Mouse (Mus musculus): ENCODE data around the gene Inhbb. TPM values are rescaled to one million over a fixed set of nuclear protein-coding genes. Genes with fewer than 3 reads are reported as not detected.

Inhbb gene
- polyA plus RNA-seq, 1 experiment from 2014 or later = 2.4 TPM

DNA sequence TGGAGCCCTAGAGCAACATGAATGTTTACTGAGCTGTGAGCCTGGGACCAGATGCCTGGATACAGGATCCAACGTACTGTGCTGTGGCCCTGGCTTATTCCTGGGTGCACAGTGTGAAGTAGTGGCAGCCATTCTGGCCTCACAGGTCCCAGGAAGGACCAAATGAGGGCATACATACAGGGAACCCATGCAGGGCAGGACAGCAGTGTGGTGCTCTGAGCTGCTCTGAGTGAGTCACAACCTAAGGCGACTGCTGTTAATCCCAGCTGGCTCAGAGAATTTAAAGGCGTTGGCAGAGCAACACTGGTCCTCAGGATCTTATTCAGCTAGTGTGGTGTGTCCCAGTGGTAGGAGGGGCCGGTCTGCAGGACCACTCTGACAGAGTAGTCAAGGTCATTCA is 31.4 kb downstream of the Inhbb start:
- no peak overlapping the region for H3K27ac ChIP-seq (ENCODE audit: low read length)
- no peak for ATAC-seq

GRCm38 (mm10) chr1:119389771-119390500 is 32.1 kb downstream of the Inhbb start:
- Histone ChIP-seq H3K4me2 (replicated peaks; ENCODE audit: low read depth, low read length) (no peak overlapping the region), H3K27ac (ENCODE audit: low read length) (no peak overlapping the region), H3K4me1 (ENCODE audit: insufficient read depth, low read depth, low read length) (no peaks in the 10 kb centered on the region), H3K9ac (replicated peaks; ENCODE audit: low read depth) (no peak overlapping the region), H3K27me3 (replicated peaks; ENCODE audit: insufficient read depth, low read length) (no peaks in the 10 kb centered on the region), H3K4me3 (ENCODE audit: low read depth, low read length) (no peak overlapping the region), H3K9me3 (ENCODE audit: low read length) (no peaks in the 10 kb centered on the region), H3K36me3 (ENCODE audit: insufficient read depth, low read length) (no peaks in the 10 kb centered on the region)
- no peak for TF ChIP-seq CTCF (IDR thresholded peaks at IDR 0.05)
- TF ChIP-seq EP300 (IDR thresholded peaks at IDR 0.05) = no peak
- WGBS = 56% methylated on average over 7 of the region's 7 CpGs
- no peak for ATAC-seq
- no peak for DNase-seq (ENCODE audit: low spot score)

More for the DNA sequence above, 31.4 kb downstream of the Inhbb start:
- H3K36me3 ChIP-seq (ENCODE audit: insufficient read depth, low read length) = no peaks in the 10 kb centered on the region
- H3K9me3 ChIP-seq (ENCODE audit: low read length) = no peaks in the 10 kb centered on the region
- H3K27me3 ChIP-seq (replicated peaks; ENCODE audit: insufficient read depth, low read length) = no peaks in the 10 kb centered on the region
- no peaks in the 10 kb centered on the region for H3K4me1 ChIP-seq (ENCODE audit: insufficient read depth, low read depth, low read length)
- 62% methylated on average over 4 of the region's 4 CpGs for WGBS
- TF ChIP-seq CTCF (IDR thresholded peaks at IDR 0.05) (no peak), EP300 (IDR thresholded peaks at IDR 0.05) (no peak)
- H3K4me2 ChIP-seq (replicated peaks; ENCODE audit: low read depth, low read length) = no peak overlapping the region
- H3K9ac ChIP-seq (replicated peaks; ENCODE audit: low read depth) = no peak overlapping the region
- H3K4me3 ChIP-seq (ENCODE audit: low read depth, low read length) = no peak overlapping the region
- no peak for DNase-seq (ENCODE audit: low spot score)

DNA sequence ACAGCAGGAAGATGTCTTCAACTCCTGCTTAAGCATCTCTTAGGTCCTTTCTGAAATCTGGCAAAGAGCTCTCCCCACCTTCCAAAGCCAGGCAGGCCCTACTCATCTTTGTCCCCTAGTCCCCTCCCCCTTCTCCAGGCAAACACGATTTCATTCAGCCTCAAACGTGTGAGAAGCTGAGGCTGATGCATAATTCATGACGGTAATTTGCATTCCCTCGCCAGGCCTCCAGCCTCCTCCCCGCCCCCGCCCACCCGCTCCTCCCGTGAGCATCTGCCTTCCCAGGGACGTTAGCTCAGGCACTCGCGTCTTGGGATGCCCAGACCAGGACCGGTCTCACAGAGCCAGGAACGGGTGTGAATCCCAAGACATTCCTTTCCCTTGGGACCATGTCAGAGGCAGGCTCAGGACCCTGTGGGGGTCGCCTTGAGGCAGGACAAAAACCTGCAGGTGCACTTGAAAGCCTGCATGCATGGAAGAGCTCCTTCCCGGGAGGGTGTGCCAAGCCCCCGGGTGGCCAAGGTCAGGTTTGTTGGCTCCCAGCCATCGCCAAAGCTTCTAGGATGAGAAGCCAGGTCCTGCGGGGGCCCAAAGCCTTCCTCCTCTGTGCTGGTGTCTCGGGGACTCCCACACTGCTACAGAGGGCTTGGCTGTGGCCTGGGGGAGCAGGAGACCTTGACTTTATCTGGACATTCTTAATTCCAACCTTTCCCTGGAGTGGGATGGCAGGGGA is 33.2 kb downstream of the Inhbb start:
- Histone ChIP-seq H3K4me1 (ENCODE audit: insufficient read depth, low read depth, low read length) (no peaks in the 10 kb centered on the region), H3K4me2 (replicated peaks; ENCODE audit: low read depth, low read length) (no peak overlapping the region), H3K36me3 (ENCODE audit: insufficient read depth, low read length) (no peaks in the 10 kb centered on the region), H3K4me3 (ENCODE audit: low read depth, low read length) (no peak overlapping the region), H3K9ac (replicated peaks; ENCODE audit: low read depth) (no peak overlapping the region), H3K27me3 (replicated peaks; ENCODE audit: insufficient read depth, low read length) (no peaks in the 10 kb centered on the region), H3K27ac (ENCODE audit: low read length) (no peak overlapping the region), H3K9me3 (ENCODE audit: low read length) (no peaks in the 10 kb centered on the region)
- TF ChIP-seq EP300 (IDR thresholded peaks at IDR 0.05) (no peak), CTCF (IDR thresholded peaks at IDR 0.05) (no peak)
- ATAC-seq (no peak), DNase-seq (ENCODE audit: low spot score) (no peak)
- 5% methylated on average over 18 of the region's 19 CpGs for WGBS

DNA sequence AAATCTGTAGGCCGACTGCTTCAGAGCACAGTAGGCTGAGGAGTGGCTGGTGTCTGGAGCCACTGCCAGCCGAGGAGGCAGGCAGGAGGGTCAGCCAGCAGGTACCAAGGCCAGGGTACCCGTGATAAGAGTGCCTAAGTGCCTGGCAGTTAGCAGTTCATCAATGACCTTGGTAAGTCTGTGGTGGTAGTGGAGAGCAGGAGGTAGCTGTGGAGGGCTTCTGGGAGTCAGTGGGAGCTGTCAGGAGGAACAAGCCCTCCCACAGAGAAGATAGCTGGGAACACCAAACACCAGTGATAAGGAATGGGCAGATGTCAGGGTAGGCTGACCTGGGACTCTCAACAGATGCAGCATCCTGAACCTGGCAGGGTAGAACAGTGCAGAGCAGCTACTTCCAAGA is 35.7 kb downstream of the Inhbb start:
- Histone ChIP-seq H3K4me2 (replicated peaks; ENCODE audit: low read depth, low read length) (no peak overlapping the region), H3K27ac (ENCODE audit: low read length) (no peak overlapping the region), H3K27me3 (replicated peaks; ENCODE audit: insufficient read depth, low read length) (no peaks in the 10 kb centered on the region), H3K4me3 (ENCODE audit: low read depth, low read length) (no peak overlapping the region), H3K36me3 (ENCODE audit: insufficient read depth, low read length) (no peaks in the 10 kb centered on the region), H3K9me3 (ENCODE audit: low read length) (no peaks in the 10 kb centered on the region), H3K9ac (replicated peaks; ENCODE audit: low read depth) (no peak overlapping the region), H3K4me1 (ENCODE audit: insufficient read depth, low read depth, low read length) (no peaks in the 10 kb centered on the region)
- no peak for TF ChIP-seq CTCF (IDR thresholded peaks at IDR 0.05)
- no peak for TF ChIP-seq EP300 (IDR thresholded peaks at IDR 0.05)
- WGBS = 71% methylated on average over 3 of the region's 3 CpGs
- ATAC-seq (no peak), DNase-seq (ENCODE audit: low spot score) (no peak)

DNA sequence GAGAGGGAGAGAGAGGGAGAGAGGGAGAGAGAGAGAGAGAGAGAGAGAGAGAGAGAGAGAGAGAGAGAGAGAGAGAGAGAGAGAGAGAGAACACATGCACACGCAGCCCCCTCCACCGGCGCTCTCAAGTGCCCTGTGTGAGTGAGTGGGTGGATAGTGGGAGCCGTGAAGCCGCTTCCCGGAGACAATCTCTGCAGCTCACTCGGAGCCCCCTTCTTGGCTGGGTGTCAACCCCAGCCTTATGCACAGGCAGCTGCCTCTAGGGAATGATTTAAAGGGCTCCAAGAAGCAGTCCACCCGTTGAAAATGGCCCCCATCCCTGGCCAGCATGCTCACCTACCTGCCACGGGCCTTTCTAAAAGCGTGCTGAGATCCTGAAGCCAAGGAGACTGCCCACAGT is 38.1 kb downstream of the Inhbb start:
- Histone ChIP-seq H3K4me2 (replicated peaks; ENCODE audit: low read depth, low read length) (no peak overlapping the region), H3K9me3 (ENCODE audit: low read length) (no peaks in the 10 kb centered on the region), H3K27ac (ENCODE audit: low read length) (no peak overlapping the region), H3K36me3 (ENCODE audit: insufficient read depth, low read length) (no peaks in the 10 kb centered on the region), H3K4me1 (ENCODE audit: insufficient read depth, low read depth, low read length) (no peaks in the 10 kb centered on the region), H3K27me3 (replicated peaks; ENCODE audit: insufficient read depth, low read length) (no peaks in the 10 kb centered on the region), H3K4me3 (ENCODE audit: low read depth, low read length) (no peak overlapping the region), H3K9ac (replicated peaks; ENCODE audit: low read depth) (no peak overlapping the region)
- ATAC-seq (no peak), DNase-seq (ENCODE audit: low spot score) (no peak)
- WGBS = 51% methylated on average over 10 of the region's 10 CpGs
- TF ChIP-seq CTCF (IDR thresholded peaks at IDR 0.05) (no peak), EP300 (IDR thresholded peaks at IDR 0.05) (no peak)

DNA sequence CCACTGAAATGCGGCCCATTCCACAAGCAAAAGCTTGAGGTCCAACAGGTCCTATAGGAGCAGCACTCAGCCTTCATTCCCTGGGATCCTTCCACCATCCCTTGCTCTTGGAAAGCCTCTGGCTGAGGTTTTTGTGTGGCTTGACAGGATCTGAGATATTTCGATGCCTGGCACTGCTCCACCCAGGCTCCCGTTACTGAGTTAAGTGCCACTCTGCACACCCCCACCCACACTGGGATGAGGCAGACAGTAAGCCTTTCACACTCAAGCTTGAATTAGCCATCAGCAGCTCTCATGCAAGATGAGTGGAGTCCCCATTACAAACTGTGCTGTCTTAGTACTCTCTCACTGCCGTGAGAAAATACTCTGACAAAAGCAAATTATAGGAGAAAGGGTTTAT is 41.4 kb downstream of the Inhbb start:
- Histone ChIP-seq H3K36me3 (ENCODE audit: insufficient read depth, low read length) (no peaks in the 10 kb centered on the region), H3K4me3 (ENCODE audit: low read depth, low read length) (no peak overlapping the region), H3K27me3 (replicated peaks; ENCODE audit: insufficient read depth, low read length) (no peaks in the 10 kb centered on the region), H3K4me1 (ENCODE audit: insufficient read depth, low read depth, low read length) (no peaks in the 10 kb centered on the region), H3K9me3 (ENCODE audit: low read length) (no peaks in the 10 kb centered on the region), H3K27ac (ENCODE audit: low read length) (no peak overlapping the region), H3K4me2 (replicated peaks; ENCODE audit: low read depth, low read length) (no peak overlapping the region), H3K9ac (replicated peaks; ENCODE audit: low read depth) (no peak overlapping the region)
- TF ChIP-seq EP300 (IDR thresholded peaks at IDR 0.05) (no peak), CTCF (IDR thresholded peaks at IDR 0.05) (no peak)
- DNase-seq (ENCODE audit: low spot score) (no peak), ATAC-seq (no peak)
- WGBS = 80% methylated on average over 4 of the region's 4 CpGs
